Mouse (Mus musculus) cerebral cortex, adult 2 months (tissue): ENCODE measurements around the gene Tspan9.

ENCODE experiments used
- WGBS: fragments of 180-500 bp; shearing (Covaris S2); methylation state at CpG from one replicate; pipeline ENCODE4 v1.1.7; 2018; 5-methylcytosine and 5-hydroxymethylcytosine counted together

The Tspan9 gene

DNA sequence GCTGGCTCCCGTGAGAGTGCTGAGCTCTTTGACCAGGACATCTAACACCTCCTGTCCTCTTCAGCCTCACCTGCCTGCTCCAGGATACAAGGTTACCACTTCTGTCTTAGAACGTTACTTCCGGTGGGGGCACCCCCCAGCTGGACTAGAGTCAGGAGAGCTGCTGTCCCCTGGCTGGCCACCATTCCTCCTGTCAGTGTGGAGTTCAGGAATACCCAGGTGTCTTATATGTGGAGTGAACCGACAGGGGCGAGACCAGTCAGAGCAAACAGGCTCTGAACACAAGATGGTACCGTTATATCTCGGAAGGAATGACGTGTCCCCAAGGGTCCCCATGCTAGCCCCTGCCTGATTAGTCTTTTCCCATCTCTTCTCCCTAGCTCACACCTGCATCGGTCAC, 106.8 kb downstream of the Tspan9 start:
- 91% methylated on average over 9 of the region's 9 CpGs for WGBS

- 12% methylated on average over 4 of the region's 4 CpGs for WGBS
These were observed 107.5 kb downstream of the Tspan9 start for GRCm38 (mm10) chr6:128035930-128036309.

DNA sequence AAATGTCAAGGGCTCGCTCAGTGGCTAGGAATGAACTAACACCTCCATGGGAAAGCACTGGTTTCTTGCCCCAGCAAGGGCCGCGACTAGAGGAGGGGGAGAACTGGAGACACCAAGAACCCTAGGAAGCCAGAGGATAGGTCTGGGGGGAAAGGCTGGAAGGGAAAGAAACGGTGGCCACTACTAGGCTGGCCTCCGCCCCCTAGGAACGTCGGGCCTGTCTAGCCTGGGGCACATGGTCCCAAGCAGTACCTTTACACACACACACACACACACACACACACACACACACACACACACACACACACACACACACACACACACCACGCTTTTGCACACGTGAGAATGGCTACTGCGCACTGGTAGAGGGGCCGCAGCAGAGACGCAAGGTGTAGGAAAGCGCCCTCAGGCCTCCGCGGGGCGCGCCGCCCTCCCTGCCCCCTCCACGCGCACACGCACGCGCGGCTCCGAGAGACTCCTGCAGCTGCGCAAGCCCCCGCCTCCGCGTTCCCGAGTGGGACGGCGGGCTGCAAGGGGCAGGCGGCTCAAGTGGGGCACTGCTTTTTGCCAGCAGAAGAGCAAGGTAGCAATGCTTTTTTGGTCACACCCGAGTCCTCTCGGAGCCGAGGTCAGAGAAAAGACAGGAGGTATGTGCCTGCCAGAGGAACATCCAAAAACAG, 108.0 kb downstream of the Tspan9 start:
- 5% methylated on average over 36 of the region's 36 CpGs for WGBS

DNA sequence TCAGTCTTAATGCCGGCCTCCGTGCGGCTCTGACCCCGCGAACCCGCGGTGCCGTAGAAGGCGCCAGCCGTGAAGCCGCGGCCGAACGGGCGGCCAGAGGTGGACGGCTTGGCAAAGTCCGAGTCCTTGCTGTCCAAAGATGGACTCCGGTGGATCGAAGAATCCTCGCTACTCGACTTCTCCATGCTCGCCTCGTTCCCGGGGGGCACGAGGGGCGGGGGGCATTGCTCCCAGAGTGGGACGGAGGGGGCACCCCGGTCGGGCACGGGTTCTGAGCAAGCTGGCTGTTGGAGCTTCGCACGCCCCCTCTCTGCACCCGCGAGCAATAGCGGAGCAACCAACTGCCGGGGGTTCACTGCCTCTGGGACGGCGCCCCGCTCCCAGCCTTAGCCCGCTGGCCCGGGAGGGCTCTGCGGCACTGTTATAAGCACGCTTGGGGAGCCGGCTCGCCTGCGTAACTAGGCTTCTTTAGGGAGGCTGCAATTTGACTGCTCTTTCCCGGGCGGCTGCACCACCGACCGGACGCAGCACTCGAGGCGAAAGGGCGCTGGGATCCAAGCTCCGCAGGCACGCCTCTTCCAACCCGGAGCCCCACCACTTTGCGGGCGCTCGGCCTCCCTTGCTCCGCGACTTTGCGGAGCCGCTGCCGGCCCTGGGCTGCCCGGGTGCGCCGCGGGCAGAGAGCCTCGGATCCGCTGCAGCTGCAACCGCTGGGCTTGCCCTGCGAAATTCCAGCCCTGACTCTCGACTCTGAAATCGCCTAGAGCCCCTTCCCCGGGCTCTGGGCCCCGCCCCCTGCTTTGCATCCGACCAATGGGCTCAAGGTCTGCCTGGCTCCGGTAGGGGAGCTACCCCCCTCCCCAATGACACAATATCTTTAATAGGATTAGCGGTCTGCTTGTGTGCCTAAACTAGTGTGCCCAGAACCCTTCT, 108.8 kb downstream of the Tspan9 start:
- 7% methylated on average over 80 of the region's 80 CpGs for WGBS

- WGBS: 29% methylated on average over 4 of the region's 4 CpGs
These were observed 109.5 kb downstream of the Tspan9 start for GRCm38 (mm10) chr6:128033868-128034250.

DNA sequence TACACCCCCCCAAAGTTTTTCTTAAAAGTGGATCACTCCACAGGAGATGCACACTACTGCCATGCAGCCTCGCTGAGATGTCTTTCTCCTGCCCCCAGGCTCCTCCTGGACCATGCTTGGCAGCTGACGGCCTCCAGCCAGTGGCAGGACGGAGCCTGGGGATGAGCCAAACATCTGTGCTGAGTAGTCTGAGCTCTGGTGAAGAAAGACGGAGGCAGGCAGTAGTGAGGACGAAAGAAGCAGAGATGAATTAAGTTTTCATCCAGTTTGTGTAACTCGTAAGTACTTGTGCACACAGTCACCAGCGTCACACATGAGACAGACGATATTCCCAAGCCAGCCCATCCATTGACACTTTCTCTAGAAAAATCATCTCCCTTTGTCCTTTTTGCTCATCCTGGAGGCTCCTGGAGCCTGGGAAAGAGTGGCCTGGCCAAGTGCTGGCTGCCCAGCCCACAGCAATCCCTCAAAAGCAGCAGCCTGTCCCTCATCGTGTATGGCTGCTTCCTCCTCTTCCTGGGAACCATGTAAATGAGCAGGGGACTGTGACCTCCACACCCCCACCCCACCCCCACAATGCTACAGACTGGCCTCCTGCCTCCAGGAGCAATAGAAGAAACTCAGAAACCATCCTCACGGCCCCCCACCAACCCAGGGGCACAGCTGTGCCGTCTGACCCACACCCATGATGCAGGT, 110.1 kb downstream of the Tspan9 start:
- 42% methylated on average over 11 of the region's 11 CpGs for WGBS

DNA sequence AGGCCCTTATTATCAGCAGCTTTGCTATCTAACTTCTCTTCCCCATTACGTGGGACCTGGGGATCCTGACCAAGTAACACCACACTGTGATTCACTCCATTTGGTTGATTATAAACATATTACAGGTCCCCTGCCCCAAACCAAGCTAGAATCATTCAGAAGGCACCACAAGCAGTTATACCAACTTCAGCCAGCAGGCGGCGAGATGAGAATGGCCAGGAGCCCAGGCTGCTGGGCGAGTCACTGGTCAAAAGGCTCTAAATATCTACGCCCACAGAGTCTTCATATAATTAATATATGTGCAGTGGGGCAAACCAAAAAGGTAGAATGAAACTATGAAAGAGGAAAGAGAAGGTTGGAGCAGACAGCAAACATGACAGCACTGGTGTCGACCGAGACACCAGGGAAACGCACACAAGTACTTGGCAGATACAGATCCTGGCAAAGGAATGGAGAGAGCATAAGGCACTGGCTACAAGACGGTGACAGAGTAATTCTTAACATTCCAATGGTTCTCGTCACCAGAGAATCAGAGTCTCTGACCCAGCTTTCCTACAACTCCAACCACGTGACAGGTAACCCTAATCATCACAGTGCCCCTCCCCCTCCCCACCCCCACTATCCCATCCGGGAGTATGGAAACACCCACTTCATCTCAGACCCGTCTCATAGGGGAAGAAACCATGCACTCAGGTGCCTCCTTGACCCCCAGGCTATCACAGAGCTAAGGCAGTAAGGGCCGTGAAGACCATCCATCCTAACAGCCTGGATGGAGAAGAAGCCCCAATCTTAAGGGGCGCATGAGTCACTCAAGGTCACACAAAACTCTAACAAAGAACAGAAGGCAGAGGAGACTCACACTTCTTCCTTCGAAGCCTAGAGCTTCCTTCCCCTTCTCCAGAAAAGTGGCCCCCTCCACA, 110.9 kb downstream of the Tspan9 start:
- 24% methylated on average over 16 of the region's 16 CpGs for WGBS

DNA sequence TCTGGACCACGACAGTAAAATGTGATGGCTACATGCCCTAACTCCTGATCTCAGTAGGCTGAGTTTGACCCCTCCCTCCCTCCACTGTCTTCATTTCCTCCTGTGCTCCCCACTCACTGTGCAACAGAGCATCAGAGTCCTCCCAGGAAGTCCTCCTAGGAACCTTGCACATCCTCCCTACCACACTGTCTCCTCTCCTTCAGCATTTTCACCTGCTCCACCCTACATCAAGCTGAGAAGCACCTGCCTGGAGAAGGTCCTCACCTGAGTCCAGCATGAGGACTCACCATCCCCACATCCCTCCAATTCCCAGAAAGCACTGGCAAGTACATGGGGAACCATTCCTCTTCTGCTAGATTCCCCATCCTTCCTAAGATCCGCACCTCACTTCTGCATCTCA, 111.8 kb downstream of the Tspan9 start:
- WGBS: 70% methylated on average over 2 of the region's 2 CpGs

DNA sequence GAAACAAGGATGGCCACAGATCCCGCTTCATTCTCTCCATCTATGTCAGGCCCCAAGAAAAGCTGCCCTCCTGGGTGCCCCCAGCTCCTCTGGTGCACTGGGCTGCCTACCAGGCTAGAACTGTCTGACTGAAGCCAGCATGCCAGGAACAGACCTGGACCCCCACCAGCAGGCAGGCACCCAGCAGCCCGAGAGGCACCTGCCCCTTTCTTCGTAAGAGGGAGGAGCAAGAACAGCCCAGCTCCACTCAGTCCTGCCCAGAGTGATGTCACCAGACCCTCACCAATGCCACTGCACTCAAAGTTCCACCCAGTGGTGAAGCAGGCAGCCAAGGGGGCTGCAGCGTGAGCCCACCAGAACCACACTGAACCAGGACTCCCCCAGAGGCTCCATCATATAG, 112.3 kb downstream of the Tspan9 start:
- WGBS: 73% methylated on average over 4 of the region's 4 CpGs

DNA sequence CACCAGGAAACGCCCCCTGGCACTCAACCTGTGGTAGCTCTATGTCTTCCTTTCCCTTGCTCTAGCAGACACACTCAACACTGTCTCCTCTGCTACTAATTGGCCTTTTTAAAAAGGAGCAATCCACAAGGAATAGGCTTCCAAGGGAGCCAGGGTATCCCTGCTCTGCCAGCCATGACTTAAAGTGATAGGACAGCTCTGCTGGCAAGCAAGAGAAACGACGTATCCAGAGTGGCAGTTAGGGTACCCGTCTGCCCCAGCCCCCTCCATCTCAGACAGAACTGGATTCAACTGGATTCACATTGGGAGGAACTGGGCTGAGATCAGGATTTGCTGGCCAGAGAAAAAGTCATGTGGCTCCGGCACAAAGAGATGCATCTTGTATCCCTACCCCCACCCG, 112.9 kb downstream of the Tspan9 start:
- 75% methylated on average over 6 of the region's 6 CpGs for WGBS

- 87% methylated on average over 9 of the region's 9 CpGs for WGBS
These were observed 113.7 kb downstream of the Tspan9 start for GRCm38 (mm10) chr6:128029517-128030348.

- 46% methylated on average over 10 of the region's 10 CpGs for WGBS
These were observed 115.1 kb downstream of the Tspan9 start for GRCm38 (mm10) chr6:128028116-128028940.

- 93% methylated on average over 8 of the region's 8 CpGs for WGBS
These were observed 117.4 kb downstream of the Tspan9 start for GRCm38 (mm10) chr6:128025997-128026396.

GRCm38 (mm10) chr6:128025581-128025980, 117.8 kb downstream of the Tspan9 start:
- 92% methylated on average over 13 of the region's 13 CpGs for WGBS

DNA sequence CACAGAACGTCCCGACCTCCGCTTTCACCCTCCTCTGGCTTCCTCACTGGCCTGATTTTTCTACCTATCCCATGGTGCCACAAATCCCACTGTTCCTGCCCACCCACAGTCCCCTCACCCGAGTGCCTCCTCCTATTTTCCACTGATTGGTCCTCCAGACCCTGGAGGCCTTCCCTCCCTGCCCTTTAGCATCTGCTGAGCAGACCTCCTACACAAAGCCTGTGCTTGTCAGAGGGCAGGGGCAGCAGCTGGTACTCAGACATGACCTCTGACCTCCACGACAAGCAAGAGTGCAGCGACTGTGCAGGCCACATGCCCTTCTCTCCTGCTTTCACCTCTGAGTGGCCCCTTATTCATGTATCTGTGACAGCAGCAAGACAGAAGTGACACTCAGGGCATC, 121.2 kb downstream of the Tspan9 start:
- 73% methylated on average over 6 of the region's 6 CpGs for WGBS

- WGBS: 84% methylated on average over 5 of the region's 5 CpGs
These were observed 121.5 kb downstream of the Tspan9 start for GRCm38 (mm10) chr6:128021931-128022202.

GRCm38 (mm10) chr6:128021106-128021930, 122.1 kb downstream of the Tspan9 start:
- 45% methylated on average over 10 of the region's 10 CpGs for WGBS

DNA sequence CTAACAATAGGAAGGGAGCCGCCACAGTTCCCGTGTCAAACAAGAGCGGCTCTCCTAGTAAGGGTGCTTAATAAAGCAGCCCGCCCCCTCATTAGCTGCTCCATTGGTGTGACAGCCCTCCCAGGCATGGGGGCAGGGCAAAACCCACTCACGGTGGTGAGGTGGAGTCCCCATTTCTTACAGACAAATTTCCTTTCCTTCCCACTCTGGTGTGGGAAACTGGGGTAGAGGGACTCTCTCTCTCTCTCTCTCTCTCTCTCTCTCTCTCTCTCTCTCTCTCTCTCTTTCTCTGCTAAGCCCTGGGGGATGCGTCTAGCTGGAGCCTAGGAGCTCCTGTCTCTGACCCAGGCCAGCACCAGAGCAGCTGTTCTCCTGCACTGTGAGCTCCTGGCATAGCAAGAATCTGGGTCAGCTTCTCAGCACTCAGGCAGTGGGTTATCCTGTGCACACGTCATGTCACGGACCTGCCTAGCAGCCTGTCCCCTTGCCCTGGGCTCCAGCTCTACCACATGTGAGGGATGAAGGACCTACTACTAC, 122.8 kb downstream of the Tspan9 start:
- 54% methylated on average over 8 of the region's 8 CpGs for WGBS

DNA sequence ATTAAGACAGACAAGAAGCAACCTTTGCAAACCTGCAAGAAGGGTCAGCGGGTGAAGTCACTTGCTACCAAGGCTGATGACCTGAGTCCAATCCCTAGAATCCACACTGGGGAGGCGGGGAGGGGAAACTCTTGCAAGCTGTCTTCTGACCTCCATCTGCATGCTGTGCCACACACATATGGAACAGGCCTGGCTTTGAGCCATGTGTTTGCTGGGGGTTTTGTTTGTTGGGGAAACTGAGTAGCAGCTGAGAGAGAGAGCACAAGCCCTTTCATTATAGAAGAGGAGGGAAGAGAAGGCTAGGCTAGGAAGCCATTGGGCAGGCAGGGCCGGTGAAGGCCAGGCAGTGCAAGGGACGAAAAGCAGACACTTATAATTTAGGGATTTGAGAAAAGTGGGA, 123.3 kb downstream of the Tspan9 start:
- 77% methylated on average over 4 of the region's 4 CpGs for WGBS
